Mouse (Mus musculus): ENCODE results near the gene Npc2. TPM values are rescaled to one million over a fixed set of nuclear protein-coding genes. Genes with fewer than 3 reads are reported as not detected.

Gene Npc2
- polyA plus RNA-seq, 1 experiment, result 572 TPM

- 63% methylated on average over 5 of the region's 5 CpGs for WGBS
- TF ChIP-seq POLR2A (IDR thresholded peaks at IDR 0.05; ENCODE audit: borderline replicate concordance, extremely low read depth, low read depth, low read length), result no peak
- TF ChIP-seq CTCF (IDR thresholded peaks at IDR 0.05; ENCODE audit: insufficient read depth, low read length), result no peak
- no peak for DNase-seq
- no peak overlapping the region for H3K4me3 ChIP-seq (replicated peaks; ENCODE audit: extremely low read depth, low read depth, low read length)
- H3K4me1 ChIP-seq (ENCODE audit: control insufficient read depth, insufficient read depth, low read length), result peaks cover 10% of the 10 kb centered on the region; the same call in 1 of the 2 replicates
These were observed 6.7 kb downstream of the Npc2 start for GRCm38 (mm10) chr12:84766113-84766735.

GRCm38 (mm10) chr12:84765506-84765905 is 7.4 kb downstream of the Npc2 start:
- WGBS, result 85% methylated on average over 15 of the region's 15 CpGs
- TF ChIP-seq POLR2A (IDR thresholded peaks at IDR 0.05; ENCODE audit: borderline replicate concordance, extremely low read depth, low read depth, low read length), result no peak
- TF ChIP-seq CTCF (IDR thresholded peaks at IDR 0.05; ENCODE audit: insufficient read depth, low read length), result no peak
- H3K4me3 ChIP-seq (replicated peaks; ENCODE audit: extremely low read depth, low read depth, low read length), result no peak overlapping the region
- peaks cover 13% of the 10 kb centered on the region; the same call in 1 of the 2 replicates for H3K4me1 ChIP-seq (ENCODE audit: control insufficient read depth, insufficient read depth, low read length)
- DNase-seq, result no peak

- TF ChIP-seq CTCF (IDR thresholded peaks at IDR 0.05; ENCODE audit: insufficient read depth, low read length) (no peak), POLR2A (IDR thresholded peaks at IDR 0.05; ENCODE audit: borderline replicate concordance, extremely low read depth, low read depth, low read length) (no peak)
- Histone ChIP-seq H3K4me3 (replicated peaks; ENCODE audit: extremely low read depth, low read depth, low read length) (no peak overlapping the region), H3K4me1 (ENCODE audit: control insufficient read depth, insufficient read depth, low read length) (peaks cover 13% of the 10 kb centered on the region; the same call in 1 of the 2 replicates)
- no peak for DNase-seq
- 70% methylated on average over 7 of the region's 7 CpGs for WGBS
These were observed 8.2 kb downstream of the Npc2 start for GRCm38 (mm10) chr12:84764756-84765155.

- TF ChIP-seq CTCF (IDR thresholded peaks at IDR 0.05; ENCODE audit: insufficient read depth, low read length), result no peak
- no peak for TF ChIP-seq POLR2A (IDR thresholded peaks at IDR 0.05; ENCODE audit: borderline replicate concordance, extremely low read depth, low read depth, low read length)
- WGBS, result 60% methylated on average over 13 of the region's 13 CpGs
- peak; percentile 56 for DNase-seq
These were observed 9.3 kb downstream of the Npc2 start for GRCm38 (mm10) chr12:84763577-84764218.

GRCm38 (mm10) chr12:84762532-84762931 is 10.4 kb downstream of the Npc2 start:
- TF ChIP-seq CTCF (IDR thresholded peaks at IDR 0.05; ENCODE audit: insufficient read depth, low read length) (no peak), POLR2A (IDR thresholded peaks at IDR 0.05; ENCODE audit: borderline replicate concordance, extremely low read depth, low read depth, low read length) (no peak)
- 44% methylated on average over 5 of the region's 5 CpGs for WGBS
- no peak for DNase-seq
- Histone ChIP-seq H3K4me3 (replicated peaks; ENCODE audit: extremely low read depth, low read depth, low read length) (no peak overlapping the region), H3K4me1 (ENCODE audit: control insufficient read depth, insufficient read depth, low read length) (peaks cover 8% of the 10 kb centered on the region; the same call in 1 of the 2 replicates)

More at GRCm38 (mm10) chr12:84763577-84764218, 9.3 kb downstream of the Npc2 start:
- H3K4me3 ChIP-seq (replicated peaks; ENCODE audit: extremely low read depth, low read depth, low read length), result no peak overlapping the region
- peaks cover 11% of the 10 kb centered on the region; the same call in 1 of the 2 replicates for H3K4me1 ChIP-seq (ENCODE audit: control insufficient read depth, insufficient read depth, low read length)

GRCm38 (mm10) chr12:84759063-84759462 is 13.9 kb downstream of the Npc2 start:
- no peak for TF ChIP-seq POLR2A (IDR thresholded peaks at IDR 0.05; ENCODE audit: borderline replicate concordance, extremely low read depth, low read depth, low read length)
- TF ChIP-seq CTCF (IDR thresholded peaks at IDR 0.05; ENCODE audit: insufficient read depth, low read length), result 0 out of 2 replicates have a peak, but pooled peaks have one; percentile 5
- no peak overlapping the region for H3K4me3 ChIP-seq (replicated peaks; ENCODE audit: extremely low read depth, low read depth, low read length)
- 83% methylated on average over 2 of the region's 2 CpGs for WGBS
- DNase-seq, result no peak
- peaks cover 5% of the 10 kb centered on the region; the same call in 1 of the 2 replicates for H3K4me1 ChIP-seq (ENCODE audit: control insufficient read depth, insufficient read depth, low read length)

GRCm38 (mm10) chr12:84756016-84756415 is 16.9 kb downstream of the Npc2 start:
- Histone ChIP-seq H3K4me3 (replicated peaks; ENCODE audit: extremely low read depth, low read depth, low read length) (no peak overlapping the region), H3K4me1 (ENCODE audit: control insufficient read depth, insufficient read depth, low read length) (0 out of 2 replicates have a peak, but pooled peaks cover 2% of the 10 kb centered on the region)
- DNase-seq, result no peak
- TF ChIP-seq CTCF (IDR thresholded peaks at IDR 0.05; ENCODE audit: insufficient read depth, low read length) (no peak), POLR2A (IDR thresholded peaks at IDR 0.05; ENCODE audit: borderline replicate concordance, extremely low read depth, low read depth, low read length) (no peak)
- WGBS, result 90% methylated on average over 10 of the region's 10 CpGs

- no peaks in the 10 kb centered on the region for H3K4me1 ChIP-seq (ENCODE audit: control insufficient read depth, insufficient read depth, low read length)
- DNase-seq, result peak; percentile 68
- no peak overlapping the region for H3K4me3 ChIP-seq (replicated peaks; ENCODE audit: extremely low read depth, low read depth, low read length)
- WGBS, result 67% methylated on average over 16 of the region's 16 CpGs
- no peak for TF ChIP-seq POLR2A (IDR thresholded peaks at IDR 0.05; ENCODE audit: borderline replicate concordance, extremely low read depth, low read depth, low read length)
- 0 out of 2 replicates have a peak, but pooled peaks have one; percentile 17 for TF ChIP-seq CTCF (IDR thresholded peaks at IDR 0.05; ENCODE audit: insufficient read depth, low read length)
These were observed 17.8 kb downstream of the Npc2 start for GRCm38 (mm10) chr12:84755008-84755695.

Data from lung, adult 2 months (tissue).